Mouse (Mus musculus) cortical plate, adult 2 months (tissue): Measurements from ENCODE around the gene Rpl36a.

Experiments used
- CTCF ChIP-seq: fragments of 200-500 bp; IDR thresholded peaks from 2 replicates; pipeline ENCODE4 v1.5.1; 2011; ENCODE audit warnings: mild to moderate bottlenecking, control low read depth, low read length; ENCODE audit not compliant: insufficient read depth; ENCODE audit errors: extremely low read depth
- POLR2A ChIP-seq: fragments of 200-500 bp; IDR thresholded peaks from 2 replicates; pipeline ENCODE4 v1.6.1; 2011; ENCODE audit warnings: mild to moderate bottlenecking, low read length, control low read depth; ENCODE audit not compliant: insufficient read depth; ENCODE audit errors: extremely low read depth

DNA sequence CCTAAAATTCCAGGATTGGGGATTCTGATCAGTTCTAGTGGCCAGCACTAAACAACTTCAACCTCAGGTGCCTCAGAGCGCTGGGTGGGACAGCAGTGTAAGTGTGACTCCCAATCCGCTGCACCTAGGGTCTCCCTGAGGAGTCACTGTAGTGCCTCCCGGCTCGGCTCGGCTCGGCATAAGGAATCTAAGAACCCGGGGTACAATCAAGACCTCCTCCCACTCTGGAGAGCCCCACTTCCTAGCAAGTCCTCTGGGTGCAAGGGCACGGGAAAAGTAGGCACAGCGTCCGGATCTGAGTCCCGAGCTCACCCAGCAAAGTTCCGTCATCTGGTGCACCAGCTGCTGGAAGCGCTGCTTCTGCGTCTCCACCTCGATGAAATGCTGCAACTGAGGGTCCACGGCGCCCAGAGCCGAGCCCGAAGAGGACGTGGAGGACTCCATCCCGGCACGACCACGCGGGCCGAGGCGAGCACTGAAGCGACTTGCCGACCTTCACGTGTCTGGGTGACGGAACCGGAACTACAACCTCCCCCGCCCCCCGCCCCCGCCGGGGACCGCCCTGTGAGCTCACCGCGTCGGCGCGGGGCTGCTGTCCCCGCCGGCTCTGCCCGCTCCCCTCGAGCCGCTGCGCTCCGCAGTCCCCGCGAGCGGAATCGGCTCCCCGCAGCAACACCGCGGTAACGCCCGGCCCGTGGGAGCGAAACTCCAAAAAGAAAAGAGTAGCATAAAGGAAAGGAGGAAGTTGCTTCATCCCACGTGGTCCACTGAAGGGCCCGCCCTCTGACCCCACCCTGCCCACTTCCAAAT is 44.1 kb upstream of the Rpl36a start, which contains the start of gene Timm8a1:
- TF ChIP-seq CTCF (no peak), POLR2A (no peak)
